9 mouse cellular contexts compared by ENCODE assay signal in genomic region chr9:107904726-107905125, GRCm38 (mm10). TPM values are rescaled to one million over a fixed set of nuclear protein-coding genes. Genes with fewer than 3 reads are reported as not detected.
DNase-seq lines count a peak whose midpoint lies in the region; ATAC-seq and TF ChIP-seq lines count a peak whose summit lies in the region.
"Had no signal": no experiment of that assay in that cellular context is flagged by ENCODE, and none has a peak within 500 bp of the region (broad histone marks: within the 10 kb centered on the region; RNA-seq: fewer than 3 reads in every experiment).

No protein-coding gene starts in this region.

- H3K9me3 ChIP-seq in ES-E14 (ENCODE audit: control insufficient read depth, insufficient read depth, low read depth, low read length) = no peaks in the 10 kb centered on the region
- no peaks in the 10 kb centered on the region for H3K9me3 ChIP-seq in forebrain, embryonic 13.5 days (replicated peaks)
- no peaks in the 10 kb centered on the region for H3K9me3 ChIP-seq in heart, postnatal 0 days (replicated peaks; ENCODE audit: control insufficient read depth, low read length)
- no peaks in the 10 kb centered on the region for H3K9me3 ChIP-seq in lung, embryonic 15.5 days
- H3K9me3 ChIP-seq: megakaryocyte, embryonic 14.5 days had no signal

- H3K4me2 ChIP-seq in forebrain, embryonic 13.5 days = no peak overlapping the region
- no peak overlapping the region for H3K4me2 ChIP-seq in heart, postnatal 0 days (ENCODE audit: low read depth, low read length)
- H3K4me2 ChIP-seq in lung, embryonic 15.5 days = no peak overlapping the region

- peaks cover 31% of the 10 kb centered on the region for H3K27me3 ChIP-seq in forebrain, embryonic 13.5 days
- 0 out of 2 replicates have a peak, but pooled peaks cover 3% of the 10 kb centered on the region for H3K27me3 ChIP-seq in heart, postnatal 0 days (ENCODE audit: control insufficient read depth, insufficient read depth, low read length)
- peaks cover 22% of the 10 kb centered on the region for H3K27me3 ChIP-seq in lung, embryonic 15.5 days
- no peaks in the 10 kb centered on the region for H3K27me3 ChIP-seq in thymus, adult 2 months (ENCODE audit: control insufficient read depth, insufficient read depth, low read length)

- no peak for TF ChIP-seq POLR2A in thymus, adult 2 months (IDR thresholded peaks at IDR 0.05; ENCODE audit: control insufficient read depth, extremely low read depth, insufficient read depth, low read length, poor library complexity)

- WGBS in forebrain, embryonic 13.5 days = 5% methylated on average over 4 of the region's 4 CpGs
- WGBS in heart, postnatal 0 days = 2% methylated on average over 4 of the region's 4 CpGs
- 1% methylated on average over 4 of the region's 4 CpGs for WGBS in lung, embryonic 15.5 days
- WGBS in thymus, adult 2 months = 4% methylated on average over 4 of the region's 4 CpGs

- no peak overlapping the region for H3K4me3 ChIP-seq in ES-E14 (ENCODE audit: insufficient read depth in 1 of 2, low read depth in 1 of 2, low read length in 2 of 2, poor library complexity in 1 of 2, severe bottlenecking in 1 of 2)
- H3K4me3 ChIP-seq in forebrain, embryonic 13.5 days = no peak overlapping the region
- no peak overlapping the region for H3K4me3 ChIP-seq in heart, postnatal 0 days (ENCODE audit: low read depth, low read length)
- no peak overlapping the region for H3K4me3 ChIP-seq in lung, embryonic 15.5 days
- H3K4me3 ChIP-seq in thymus, adult 2 months (ENCODE audit: control insufficient read depth, insufficient read depth, low read length) = no peak overlapping the region
- H3K4me3 ChIP-seq: megakaryocyte, embryonic 14.5 days had no signal

- TF ChIP-seq EP300 in heart, postnatal 0 days (IDR thresholded peaks at IDR 0.05; ENCODE audit: low read depth) = no peak

- in situ Hi-C loops in ES-E14 (cut with MboI; ENCODE audit: low sequenced_read_pairs in 2 of 2, unreplicated experiment in 2 of 2) = loop anchor here in 1 of 2 experiments (5.0 kb wide), 1 partner anchor 163 kb away; no protein-coding TSS in a partner anchor

- H3K4me1 ChIP-seq in ES-E14 (ENCODE audit: control insufficient read depth in 2 of 2, insufficient read depth in 2 of 2, low read length in 2 of 2, poor library complexity in 1 of 2) = peaks cover 0 to 8% of the 10 kb centered on the region in 2 experiments; a peak in 2 of 4 replicates
- H3K4me1 ChIP-seq in forebrain, embryonic 13.5 days = peaks cover 42% of the 10 kb centered on the region
- no peaks in the 10 kb centered on the region for H3K4me1 ChIP-seq in heart, postnatal 0 days (ENCODE audit: control insufficient read depth, insufficient read depth)
- peaks cover 37% of the 10 kb centered on the region for H3K4me1 ChIP-seq in lung, embryonic 15.5 days
- peaks cover 10% of the 10 kb centered on the region for H3K4me1 ChIP-seq in thymus, adult 2 months (replicated peaks; ENCODE audit: control insufficient read depth, insufficient read depth, low read length)

- DNase-seq in ES-E14 (ENCODE audit: low read depth, low spot score) = peak; percentile 84
- peak; percentile 85 for DNase-seq in c-Kit-positive CD71-positive TER-119-negative erythroid progenitor cells, embryonic 14.5 days (ENCODE audit: low read depth)
- DNase-seq in heart, postnatal 0 days (ENCODE audit: low spot score) = peak; percentile 82
- DNase-seq in layer of hippocampus, adult 8-10 months (ENCODE audit: low spot score in 2 of 2) = peak; percentile 79 to 91
- peak; percentile 65 for DNase-seq in ovary, adult 18-20 months (ENCODE audit: low spot score)
- peak; percentile 88 for DNase-seq in thymus, adult 2 months

- TF ChIP-seq CTCF in heart, postnatal 0 days (IDR thresholded peaks at IDR 0.05; ENCODE audit: low read depth) = peak; percentile 98
- no peak for TF ChIP-seq CTCF in thymus, adult 2 months (IDR thresholded peaks at IDR 0.05; ENCODE audit: borderline replicate concordance, control insufficient read depth, extremely low read depth, insufficient read depth, low read length, poor library complexity)

- H3K27ac ChIP-seq in ES-E14 (ENCODE audit: insufficient read depth, low read depth, low read length, poor library complexity, severe bottlenecking) = no peak overlapping the region
- H3K27ac ChIP-seq in forebrain, embryonic 13.5 days = no peak overlapping the region
- H3K27ac ChIP-seq in heart, postnatal 0 days (ENCODE audit: low read depth) = peak overlapping the region; percentile 39; the same call in 1 of the 2 replicates
- peak overlapping the region; percentile 47; the same call in 1 of the 2 replicates for H3K27ac ChIP-seq in lung, embryonic 15.5 days
- no peak overlapping the region for H3K27ac ChIP-seq in thymus, adult 2 months (ENCODE audit: control insufficient read depth, insufficient read depth, low read length)

- ATAC-seq in forebrain, embryonic 13.5 days = peak; percentile 61
- ATAC-seq in heart, postnatal 0 days (ENCODE audit: insufficient read depth, low read depth) = peak; percentile 70
- ATAC-seq in lung, embryonic 15.5 days (ENCODE audit: borderline replicate concordance, extremely low read depth, low FRiP score, low TSS enrichment) = peak; percentile 19; the same call in 1 of the 2 replicates

- no peaks in the 10 kb centered on the region for H3K36me3 ChIP-seq in ES-E14 (ENCODE audit: control insufficient read depth, insufficient read depth, low read length, poor library complexity, severe bottlenecking)
- peaks cover 16% of the 10 kb centered on the region; the same call in 1 of the 2 replicates for H3K36me3 ChIP-seq in forebrain, embryonic 13.5 days (ENCODE audit: poor library complexity, severe bottlenecking)
- H3K36me3 ChIP-seq in heart, postnatal 0 days (replicated peaks; ENCODE audit: control insufficient read depth, insufficient read depth, low read length) = peaks cover 9% of the 10 kb centered on the region
- no peaks in the 10 kb centered on the region for H3K36me3 ChIP-seq in lung, embryonic 15.5 days
- peaks cover 7% of the 10 kb centered on the region; the same call in 1 of the 2 replicates for H3K36me3 ChIP-seq in thymus, adult 2 months (ENCODE audit: control insufficient read depth, insufficient read depth, low read length)

- no peak overlapping the region for H3K9ac ChIP-seq in ES-E14 (ENCODE audit: insufficient read depth, low read depth, low read length, poor library complexity, severe bottlenecking)
- H3K9ac ChIP-seq in forebrain, embryonic 13.5 days = no peak overlapping the region
- H3K9ac ChIP-seq in heart, postnatal 0 days (replicated peaks; ENCODE audit: low read depth, low read length) = no peak overlapping the region
- H3K9ac ChIP-seq in lung, embryonic 15.5 days = no peak overlapping the region

TF ChIP-seq in ES-E14, 5 proteins besides CTCF, POLR2A, EP300 and RAD21 (continues in another document):
- TF ChIP-seq ZNF384 (IDR thresholded peaks at IDR 0.05; ENCODE audit: low read depth, low read length) (0 out of 2 replicates have a peak, but pooled peaks have one; percentile 23), HCFC1 (IDR thresholded peaks at IDR 0.05; ENCODE audit: borderline replicate concordance, insufficient read depth, low read length) (peak; percentile 68; the same call in 1 of the 2 replicates)

RNA-seq across cellular contexts. Expression of gene Mst1r, which starts 1.9 kb away (rescaled TPM):
- 0.22 and 0.37 TPM in 2 replicates for total RNA-seq in ES-E14 (2012; rRNA removed)
- polyA plus RNA-seq in forebrain, embryonic 13.5 days (2015; fragmentation: Nextera tagmentation; extraction: Ambion mirVana) = 0.46 and 0.74 TPM in 2 replicates
- 1.8 and 20.1 TPM in 2 replicates for total RNA-seq in heart, postnatal 0 days (2014; rRNA removed; ENCODE audit: low replicate concordance)
- polyA plus RNA-seq in heart, postnatal 0 days (2015; fragmentation: Nextera tagmentation; extraction: Ambion mirVana) = 0.74 and 1.2 TPM in 2 replicates
- 1 to 10 TPM; 1.5 to 3.9 (median 2.5) TPM for total RNA-seq in layer of hippocampus, adult 8-10 months (2022)
- 4.4 TPM in 2 replicates for polyA plus RNA-seq in lung, embryonic 15.5 days (2015; fragmentation: Nextera tagmentation; extraction: Ambion mirVana)
- polyA plus RNA-seq in thymus, adult 2 months (2012; rRNA removed) = 8.5 and 13.0 TPM in 2 replicates

RNA-seq across cellular contexts. Expression of gene Mon1a, which starts 16.8 kb away (rescaled TPM):
- 4.7 and 5.4 TPM in 2 replicates for total RNA-seq in ES-E14 (2012; rRNA removed)
- polyA plus RNA-seq in forebrain, embryonic 13.5 days (2015; fragmentation: Nextera tagmentation; extraction: Ambion mirVana) = 18.9 and 20.6 TPM in 2 replicates
- total RNA-seq in heart, postnatal 0 days (2014; rRNA removed; ENCODE audit: low replicate concordance) = 12.1 and 16.4 TPM in 2 replicates
- polyA plus RNA-seq in heart, postnatal 0 days (2015; fragmentation: Nextera tagmentation; extraction: Ambion mirVana) = 9.9 TPM in 2 replicates
- total RNA-seq in layer of hippocampus, adult 8-10 months (2022) = 10 to 100 TPM; 21.0 to 30.2 (median 27.2) TPM
- 11.0 and 12.6 TPM in 2 replicates for polyA plus RNA-seq in lung, embryonic 15.5 days (2015; fragmentation: Nextera tagmentation; extraction: Ambion mirVana)
- polyA plus RNA-seq in thymus, adult 2 months (2012; rRNA removed) = 57.0 and 62.7 TPM in 2 replicates

RNA-seq across cellular contexts. Expression of gene Actl11, which starts 23.5 kb away (rescaled TPM):
- total RNA-seq in ES-E14 (2012; rRNA removed) = not detected in 2 replicates
- polyA plus RNA-seq in forebrain, embryonic 13.5 days (2015; fragmentation: Nextera tagmentation; extraction: Ambion mirVana) = not detected in 2 replicates
- total RNA-seq in heart, postnatal 0 days (2014; rRNA removed; ENCODE audit: low replicate concordance) = not detected in 2 replicates
- polyA plus RNA-seq in heart, postnatal 0 days (2015; fragmentation: Nextera tagmentation; extraction: Ambion mirVana) = not detected in 2 replicates
- not detected for total RNA-seq in layer of hippocampus, adult 8-10 months (2022)
- polyA plus RNA-seq in lung, embryonic 15.5 days (2015; fragmentation: Nextera tagmentation; extraction: Ambion mirVana) = not detected in 2 replicates
- polyA plus RNA-seq in thymus, adult 2 months (2012; rRNA removed) = 0.11 TPM in 1 of 2 replicates, not detected in the other

RNA-seq across cellular contexts. Expression of gene Camkv, which starts 30.7 kb away (rescaled TPM):
- 21.5 and 41.5 TPM in 2 replicates for total RNA-seq in ES-E14 (2012; rRNA removed)
- polyA plus RNA-seq in forebrain, embryonic 13.5 days (2015; fragmentation: Nextera tagmentation; extraction: Ambion mirVana) = 23.6 and 27.2 TPM in 2 replicates
- total RNA-seq in heart, postnatal 0 days (2014; rRNA removed; ENCODE audit: low replicate concordance) = 0.15 TPM in 1 of 2 replicates, not detected in the other
- polyA plus RNA-seq in heart, postnatal 0 days (2015; fragmentation: Nextera tagmentation; extraction: Ambion mirVana) = 0.03 TPM in 1 of 2 replicates, not detected in the other
- total RNA-seq in layer of hippocampus, adult 8-10 months (2022) = 100 to 1,000 TPM; 470 to 535 (median 505) TPM
- polyA plus RNA-seq in lung, embryonic 15.5 days (2015; fragmentation: Nextera tagmentation; extraction: Ambion mirVana) = 2.8 and 3.1 TPM in 2 replicates
- 18.7 and 21.0 TPM in 2 replicates for polyA plus RNA-seq in thymus, adult 2 months (2012; rRNA removed)

RNA-seq across cellular contexts. Expression of gene Rbm6, which starts 31.7 kb away (rescaled TPM):
- total RNA-seq in ES-E14 (2012; rRNA removed) = 61.8 and 62.3 TPM in 2 replicates
- polyA plus RNA-seq in forebrain, embryonic 13.5 days (2015; fragmentation: Nextera tagmentation; extraction: Ambion mirVana) = 125 and 129 TPM in 2 replicates
- total RNA-seq in heart, postnatal 0 days (2014; rRNA removed; ENCODE audit: low replicate concordance) = 20.3 and 35.1 TPM in 2 replicates
- 27.1 and 28.3 TPM in 2 replicates for polyA plus RNA-seq in heart, postnatal 0 days (2015; fragmentation: Nextera tagmentation; extraction: Ambion mirVana)
- total RNA-seq in layer of hippocampus, adult 8-10 months (2022) = 10 to 100 TPM; 60.2 to 80.8 (median 68.6) TPM
- 68.7 and 74.0 TPM in 2 replicates for polyA plus RNA-seq in lung, embryonic 15.5 days (2015; fragmentation: Nextera tagmentation; extraction: Ambion mirVana)
- 29.0 and 32.1 TPM in 2 replicates for polyA plus RNA-seq in thymus, adult 2 months (2012; rRNA removed)

Comparison
In these comparisons a context has a peak if more than half of its experiments do, and no peak if none do; other contexts are left out.
1. H3K27ac ChIP-seq: peak in heart, postnatal 0 days (single experiment) and lung, embryonic 15.5 days (single experiment); none in ES-E14 (single experiment), forebrain, embryonic 13.5 days (single experiment) and thymus, adult 2 months (single experiment).
2. ATAC-seq: peak in every context shown above with its lines; median percentile 70 in heart, postnatal 0 days; 61 in forebrain, embryonic 13.5 days; 19 in lung, embryonic 15.5 days.
3. Peak in every context shown above with its lines, with median percentiles within 50 percentile points of each other: DNase-seq.